Mouse (Mus musculus): ENCODE measurements at regions not wholly inside any gene's neighbourhood (a gene's known extent, or its start where the extent isn't known, plus 50 kb on each side); places are given as distances from the start of the nearest gene placed in this dataset.

DNA sequence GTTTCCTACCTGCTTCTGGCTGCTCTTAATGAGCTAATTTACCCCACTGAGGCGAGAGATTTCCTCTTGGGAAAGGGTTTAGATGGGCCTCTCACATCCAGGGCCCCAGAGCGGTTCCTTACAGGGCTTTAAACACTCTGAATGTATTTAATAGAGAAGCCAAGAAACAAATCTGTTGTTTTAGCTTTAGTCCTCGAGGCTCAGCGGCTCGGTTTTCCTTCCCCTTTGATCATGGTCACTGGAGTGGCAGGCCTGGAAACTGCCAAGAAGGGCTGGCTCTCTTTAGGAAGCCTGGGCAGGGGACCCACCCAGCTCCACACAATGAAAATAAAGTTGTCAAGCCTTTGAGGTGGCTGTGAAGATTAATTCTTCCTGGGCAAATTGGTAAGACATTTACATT lies 127.5 kb upstream of the Jag1 start:
- DNase-seq (ENCODE audit: low spot score) = no peak

DNA sequence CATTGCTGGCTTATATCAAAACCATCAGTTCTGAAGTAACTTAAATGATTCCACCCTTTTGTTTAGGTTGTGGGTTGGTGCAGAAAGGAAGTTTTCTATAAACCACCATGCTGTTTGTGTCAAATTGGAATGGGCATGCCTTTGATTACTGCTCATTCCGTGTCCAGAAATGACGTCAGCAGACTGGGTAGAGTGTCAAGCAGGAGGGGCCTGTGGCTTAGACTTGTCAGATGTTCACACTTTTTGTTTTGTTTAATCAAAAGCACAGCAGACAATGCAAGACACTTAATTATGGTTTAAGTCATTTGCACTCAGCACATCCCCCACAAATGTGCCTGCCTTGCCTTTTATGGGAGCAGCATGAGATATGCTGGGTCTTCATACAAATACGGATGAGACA lies 120.5 kb upstream of the Jag1 start:
- DNase-seq (ENCODE audit: low spot score) = no peak

DNA sequence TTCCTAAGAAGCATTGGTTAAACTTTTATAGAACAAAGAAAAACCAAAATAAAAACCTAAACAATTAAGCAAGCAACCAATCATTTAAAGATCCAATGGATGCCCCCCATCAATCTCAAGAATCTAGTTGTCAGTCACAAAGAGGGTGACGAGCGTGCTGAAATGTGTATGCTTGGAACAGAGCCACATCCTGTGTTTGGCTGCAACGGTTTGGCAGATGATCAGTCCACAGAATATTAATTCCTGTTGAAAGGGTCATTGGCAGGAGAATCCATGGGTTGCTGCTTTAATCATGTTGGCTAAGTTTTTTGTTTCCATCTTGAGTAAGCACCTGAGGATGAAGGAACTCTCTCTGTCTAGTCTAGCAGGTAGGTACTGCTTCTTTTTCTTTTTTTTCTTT lies 117.5 kb upstream of the Jag1 start:
- DNase-seq (ENCODE audit: low spot score) = no peak

DNA sequence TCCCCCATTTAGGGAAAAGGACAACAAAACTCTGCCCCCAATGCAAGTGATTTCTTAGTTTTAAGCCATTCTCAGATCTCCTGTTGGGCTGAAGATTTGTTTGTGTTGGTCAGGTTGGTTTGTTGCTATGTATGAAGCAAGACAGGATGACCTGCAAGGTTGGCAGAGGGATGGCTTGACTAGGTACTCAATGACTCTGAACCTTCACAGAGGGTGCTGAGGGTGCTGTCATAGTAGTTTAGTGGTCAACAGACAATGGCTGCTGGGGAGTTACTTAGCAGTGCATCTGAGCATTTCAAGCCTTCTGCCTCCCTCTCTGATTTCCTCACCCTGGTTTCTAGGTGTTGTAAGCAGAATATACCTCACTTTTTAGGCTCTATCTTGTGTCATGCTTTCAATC lies 114.7 kb upstream of the Jag1 start:
- DNase-seq (ENCODE audit: low spot score) = no peak

DNA sequence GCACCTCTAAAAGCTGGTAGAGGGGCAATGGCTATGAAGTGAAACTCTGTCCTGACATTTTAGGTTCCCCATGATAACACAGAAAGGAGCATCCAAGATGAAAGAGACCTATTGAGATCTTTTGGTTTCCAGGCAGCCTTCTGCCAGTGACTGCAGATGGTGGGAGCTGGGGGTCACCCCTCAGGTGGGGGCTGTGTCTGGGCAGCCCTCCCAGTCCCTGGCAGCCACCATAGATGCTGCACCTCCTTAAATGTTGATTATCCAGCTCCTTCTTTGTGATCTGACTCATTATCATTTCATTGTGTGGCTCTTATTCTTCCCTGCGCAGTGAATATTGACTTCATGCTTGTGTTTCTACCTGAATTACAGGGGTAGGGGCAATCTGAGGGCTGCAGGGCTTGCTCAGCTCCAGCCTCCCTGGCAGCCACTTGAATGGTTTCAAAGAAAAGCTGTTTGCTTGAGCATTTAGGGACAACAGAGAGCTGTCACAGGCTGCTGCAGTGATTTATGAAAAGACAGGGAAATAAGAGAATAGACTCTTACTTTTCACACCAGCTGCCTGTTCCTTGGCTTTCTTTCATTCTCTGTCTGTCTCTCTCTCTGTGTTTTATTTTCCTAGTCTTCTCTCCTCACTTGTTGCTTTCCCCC lies 113.1 kb upstream of the Jag1 start:
- no peak for DNase-seq (ENCODE audit: low spot score)

DNA sequence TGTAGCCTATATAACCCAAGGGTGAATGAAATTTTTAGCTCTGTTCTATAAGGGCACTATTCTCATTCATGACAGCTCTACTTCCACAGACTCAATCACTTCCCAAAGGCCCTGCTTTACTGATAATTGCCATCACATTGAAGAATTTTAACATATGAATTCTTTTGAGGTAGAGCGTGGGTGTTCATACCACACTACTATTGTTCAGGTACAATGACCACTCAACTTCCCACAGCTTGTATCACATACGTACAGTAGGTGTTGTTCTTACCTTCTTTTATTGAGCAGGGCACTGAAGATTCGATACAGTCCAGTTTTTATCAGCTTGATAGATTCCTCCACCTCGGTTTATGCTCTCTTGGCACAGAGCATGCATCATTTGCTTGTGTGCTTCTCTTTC lies 111.1 kb upstream of the Jag1 start:
- no peak for DNase-seq (ENCODE audit: low spot score)

DNA sequence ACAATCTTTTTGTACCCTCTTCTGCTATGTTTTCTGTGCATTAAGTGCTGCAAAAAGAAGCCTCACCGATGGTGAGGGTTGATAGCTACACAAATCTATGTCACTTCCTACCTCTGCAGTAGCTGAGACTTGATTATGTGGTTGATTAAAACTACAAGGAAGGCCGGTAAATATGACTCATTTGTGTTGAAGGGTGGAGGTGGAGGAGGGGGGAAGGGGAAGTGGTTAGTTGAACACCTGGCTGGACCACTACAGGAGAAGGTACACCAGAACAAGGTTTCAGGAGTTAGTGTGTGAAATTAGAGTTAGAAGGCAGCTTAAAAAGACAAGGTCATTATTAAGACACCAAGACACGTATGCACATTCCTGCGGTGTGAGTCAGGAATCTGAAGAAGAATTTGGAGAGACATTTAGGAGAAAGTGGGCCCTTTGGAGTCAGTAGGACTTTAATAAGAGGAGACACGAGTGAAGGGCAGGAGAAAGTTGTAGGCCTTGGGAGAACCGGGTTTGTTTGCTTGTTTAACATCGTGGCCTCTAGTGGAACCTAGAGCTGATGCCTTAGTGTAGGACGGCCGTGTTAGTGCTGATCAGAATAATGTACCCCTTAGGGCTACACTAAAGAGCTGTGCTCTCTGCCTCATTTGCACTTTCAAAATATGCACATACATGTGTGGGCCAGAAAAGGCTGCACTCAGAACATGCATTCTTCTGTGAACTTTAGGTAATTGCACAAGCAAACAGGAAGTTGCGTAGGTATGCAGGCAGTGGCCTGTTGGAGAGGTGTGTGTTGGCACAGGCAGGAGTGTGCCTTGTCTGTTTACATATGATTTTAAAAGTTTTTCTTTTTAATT lies 108.5 kb upstream of the Jag1 start:
- peak; percentile 31 for DNase-seq (ENCODE audit: low spot score)

DNA sequence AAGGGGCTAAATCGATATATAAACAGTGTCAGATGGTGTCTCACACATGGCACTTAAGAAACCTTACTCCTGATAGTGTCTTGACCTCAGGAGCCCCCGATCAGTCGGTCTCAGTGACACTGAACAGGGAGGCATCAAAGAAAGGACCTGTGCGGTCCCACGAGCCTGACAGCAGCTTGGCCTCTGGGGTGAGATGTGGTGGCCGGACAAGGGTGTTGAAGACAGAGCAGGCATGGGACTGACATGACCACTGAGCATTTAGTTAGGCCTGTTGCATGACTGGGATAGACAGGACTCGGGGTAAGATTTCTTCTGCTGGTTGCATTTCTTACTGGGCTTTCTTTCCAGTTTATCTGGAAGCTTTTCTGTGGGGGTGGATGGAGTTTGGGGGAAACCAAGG lies 99.3 kb upstream of the Jag1 start:
- DNase-seq (ENCODE audit: low spot score) = no peak

DNA sequence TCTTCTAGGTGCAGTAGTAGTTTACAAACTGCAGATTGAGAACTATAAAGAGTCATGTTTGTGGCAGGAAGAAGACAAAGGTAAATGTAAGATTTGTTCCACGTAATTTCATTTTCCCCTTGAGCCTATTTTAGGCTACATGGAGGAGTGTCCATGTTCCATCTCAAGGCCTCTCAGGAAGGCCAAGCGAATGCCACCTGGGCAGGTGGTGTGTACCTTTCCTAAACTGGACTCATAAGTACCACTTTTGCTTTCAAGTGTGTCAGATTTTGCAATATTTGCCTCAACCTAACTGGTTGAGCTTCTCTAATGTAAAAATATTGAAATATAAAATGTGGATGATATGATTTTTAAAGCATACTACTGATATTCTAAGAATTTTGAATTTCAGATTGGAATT lies 91.4 kb upstream of the Jag1 start:
- DNase-seq (ENCODE audit: low spot score) = no peak

DNA sequence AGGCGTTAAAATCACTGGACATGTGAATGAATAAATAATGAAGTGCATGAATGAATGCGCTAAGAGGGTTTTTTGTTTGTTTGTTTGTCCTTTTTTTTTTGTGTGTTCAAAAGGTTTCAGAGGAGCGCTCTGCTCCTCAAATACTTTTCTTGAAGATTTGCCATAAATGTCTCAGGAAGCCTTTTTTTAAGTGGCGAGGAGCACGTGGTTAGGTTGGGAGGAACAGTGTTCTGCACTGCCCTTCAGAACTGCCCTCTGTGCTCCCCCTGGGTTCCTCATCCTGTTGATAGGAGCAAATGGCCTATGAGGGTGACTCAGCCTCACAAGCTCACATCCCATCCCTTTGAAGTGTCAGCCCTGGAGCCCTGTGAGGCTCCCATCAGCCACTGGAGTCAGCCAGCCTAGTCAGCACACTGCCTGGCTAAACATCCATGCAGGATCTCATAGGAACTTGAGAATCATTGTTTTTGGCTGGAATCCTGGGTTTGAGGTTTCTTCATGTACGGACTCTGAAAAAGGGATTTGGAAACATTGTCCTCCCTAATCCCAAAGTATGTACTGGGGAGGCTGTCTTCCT lies 87.9 kb upstream of the Jag1 start:
- DNase-seq (ENCODE audit: low spot score) = no peak

DNA sequence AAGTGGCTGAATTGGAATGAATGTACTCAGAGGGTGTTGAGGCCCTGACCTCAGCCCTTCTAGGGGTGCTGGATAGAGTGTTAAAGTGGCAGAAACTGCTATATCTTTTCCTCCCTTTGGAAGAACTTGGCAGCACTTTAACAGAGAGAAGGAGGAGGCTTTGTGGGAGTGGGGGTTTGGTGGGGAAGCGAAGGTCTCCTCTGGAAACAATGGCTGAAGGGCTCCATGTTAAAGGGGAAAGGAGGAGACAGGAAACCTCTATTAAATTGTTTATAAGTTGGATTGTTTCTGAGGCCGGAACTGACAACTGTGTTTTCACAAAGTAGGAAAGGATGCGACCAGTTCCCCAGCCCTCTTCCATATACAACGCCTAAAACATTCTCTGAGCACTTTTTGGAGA lies 83.7 kb upstream of the Jag1 start:
- no peak for DNase-seq (ENCODE audit: low spot score)

DNA sequence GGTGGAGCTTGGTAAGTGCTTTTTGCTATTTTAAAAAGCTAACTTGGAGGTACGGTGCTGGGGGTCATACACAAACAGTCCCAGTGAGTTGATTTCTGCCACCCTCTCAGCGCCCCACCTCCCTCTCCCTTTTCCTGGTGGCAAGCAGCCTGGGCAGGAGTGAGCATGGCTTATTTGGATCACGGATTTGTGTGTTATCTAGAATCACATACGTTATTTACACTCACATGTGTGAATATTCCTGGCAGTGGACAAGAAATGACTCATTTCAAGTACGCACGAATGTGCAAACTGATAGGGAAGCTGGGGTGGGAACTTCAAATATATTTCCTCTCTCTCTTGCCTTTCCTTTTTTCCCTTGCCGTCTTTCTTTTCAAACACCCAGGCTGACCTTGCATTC lies 75.7 kb upstream of the Jag1 start:
- DNase-seq (ENCODE audit: low spot score) = peak; percentile 7

DNA sequence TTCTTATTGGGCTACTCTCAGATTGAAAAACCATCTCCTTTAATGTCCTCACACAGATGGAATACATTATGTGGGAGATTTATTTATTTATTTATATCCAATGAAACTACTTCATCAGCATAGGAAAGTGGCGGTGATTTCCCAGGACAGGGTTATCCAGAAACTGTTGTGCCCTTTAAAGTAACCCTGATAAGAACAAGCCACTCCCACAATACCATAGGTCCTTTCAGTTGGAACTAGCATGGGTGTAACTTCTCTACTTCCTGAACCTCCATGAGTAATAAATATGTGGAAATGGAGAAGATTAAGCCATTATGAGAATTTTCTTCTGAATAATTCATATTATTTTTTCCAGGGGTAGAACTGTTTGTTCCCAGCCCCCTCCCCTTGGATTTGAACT lies 52.7 kb upstream of the Jag1 start:
- no peak for DNase-seq (ENCODE audit: low spot score)

DNA sequence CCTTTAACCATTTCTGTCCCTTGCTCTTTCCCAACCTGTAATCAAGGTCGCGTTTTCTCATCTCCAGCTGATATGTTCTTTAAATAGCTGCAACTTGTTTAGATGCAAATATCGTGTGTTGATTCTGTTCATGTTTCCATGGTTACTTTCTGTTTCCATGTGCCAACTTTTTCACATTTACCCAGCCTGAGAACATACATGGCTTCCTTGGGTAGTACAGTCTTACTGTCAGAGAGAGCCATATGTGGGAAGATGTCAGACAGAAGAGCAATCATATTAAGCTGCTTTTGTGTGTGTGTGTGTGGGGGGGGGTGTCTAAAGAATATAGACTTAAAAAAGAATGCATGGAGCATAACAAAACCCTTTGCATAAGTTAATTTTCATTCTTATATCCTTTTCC lies 52.2 kb upstream of the Jag1 start:
- DNase-seq (ENCODE audit: low spot score) = no peak
